Mouse (Mus musculus): ENCODE measurements around the gene Mtus2.
A peak's percentile ranks its signal among the peaks of the same experiment; 100 is the strongest.

Mtus2 gene

GRCm38 (mm10) chr5:148216786-148217185 is 259.7 kb downstream of the Mtus2 start:
- DNase-seq = no peak

- no peak for DNase-seq
These were observed 265.8 kb downstream of the Mtus2 start for GRCm38 (mm10) chr5:148222898-148223297.

GRCm38 (mm10) chr5:148224004-148224403 is 266.9 kb downstream of the Mtus2 start:
- no peak for DNase-seq

GRCm38 (mm10) chr5:148233714-148234113 is 276.6 kb downstream of the Mtus2 start:
- no peak for DNase-seq

- DNase-seq = no peak
These were observed 279.5 kb downstream of the Mtus2 start for GRCm38 (mm10) chr5:148236616-148237015.

- DNase-seq = no peak
These were observed 281.9 kb downstream of the Mtus2 start for GRCm38 (mm10) chr5:148239067-148239466.

- no peak for DNase-seq
These were observed 282.6 kb downstream of the Mtus2 start for GRCm38 (mm10) chr5:148239757-148240156.

GRCm38 (mm10) chr5:148241932-148242331 is 284.8 kb downstream of the Mtus2 start:
- DNase-seq = peak in 1 of 2 experiments; percentile 49

- DNase-seq = no peak
These were observed 287.4 kb downstream of the Mtus2 start for GRCm38 (mm10) chr5:148244471-148244870.

GRCm38 (mm10) chr5:148245386-148245785 is 288.3 kb downstream of the Mtus2 start:
- DNase-seq = no peak

GRCm38 (mm10) chr5:148248236-148248635 is 291.1 kb downstream of the Mtus2 start:
- no peak for DNase-seq

GRCm38 (mm10) chr5:148251847-148252246 is 294.7 kb downstream of the Mtus2 start:
- no peak for DNase-seq

GRCm38 (mm10) chr5:148262016-148262415 is 304.9 kb downstream of the Mtus2 start:
- DNase-seq = no peak

- DNase-seq = no peak
These were observed 307.9 kb downstream of the Mtus2 start for GRCm38 (mm10) chr5:148264819-148265707.

- DNase-seq = no peak
These were observed 309.7 kb downstream of the Mtus2 start for GRCm38 (mm10) chr5:148266841-148267240.

- no peak for DNase-seq
These were observed 310.3 kb downstream of the Mtus2 start for GRCm38 (mm10) chr5:148267446-148267845.

GRCm38 (mm10) chr5:148272065-148272464 is 314.9 kb downstream of the Mtus2 start:
- DNase-seq = no peak

- DNase-seq = no peak
These were observed 315.7 kb downstream of the Mtus2 start for GRCm38 (mm10) chr5:148272771-148273170.

- DNase-seq = no peak
These were observed 321.1 kb downstream of the Mtus2 start for GRCm38 (mm10) chr5:148278233-148278632.

- DNase-seq = no peak
These were observed 323.2 kb downstream of the Mtus2 start for GRCm38 (mm10) chr5:148280321-148280720.

- no peak for DNase-seq
These were observed 325.0 kb downstream of the Mtus2 start for GRCm38 (mm10) chr5:148282093-148282492.

- no peak for DNase-seq
These were observed 325.5 kb downstream of the Mtus2 start for GRCm38 (mm10) chr5:148282631-148283030.

- no peak for DNase-seq
These were observed 326.1 kb downstream of the Mtus2 start for GRCm38 (mm10) chr5:148283177-148283576.

- DNase-seq = no peak
These were observed 326.5 kb downstream of the Mtus2 start for GRCm38 (mm10) chr5:148283584-148283983.

- no peak for DNase-seq
These were observed 330.4 kb downstream of the Mtus2 start for GRCm38 (mm10) chr5:148287529-148287928.

Measured in spleen, adult 18-20 months (tissue).